Mouse (Mus musculus) E14TG2a.4 (cell line): ENCODE results near the gene Acap1.

ENCODE experiments used
- H3K27me3 ChIP-seq: 2 replicates; pipeline ENCODE4 v1.6.1; 2014; ENCODE audit warnings: low read length, control low read depth; ENCODE audit not compliant: insufficient read depth
- H3K36me3 ChIP-seq: 2 replicates; pipeline ENCODE4 v1.6.1; 2014; ENCODE audit warnings: low read length, control low read depth; ENCODE audit not compliant: insufficient read depth
- H3K4me1 ChIP-seq: replicated peaks from 2 replicates; pipeline ENCODE4 v1.6.1; 2014; ENCODE audit warnings: low read depth, low read length, control low read depth
- H3K4me3 ChIP-seq: replicated peaks from 2 replicates; pipeline ENCODE4 v1.5.1; 2014; ENCODE audit warnings: mild to moderate bottlenecking, low read length
- H3K9me3 ChIP-seq: 2 replicates; pipeline ENCODE4 v1.6.1; 2014; ENCODE audit warnings: low read length, control low read depth
- CTCF ChIP-seq: conservative IDR thresholded peaks from 2 replicates; pipeline ENCODE4 v1.5.1; 2014; ENCODE audit warnings: low read length
- NANOG ChIP-seq: IDR thresholded peaks from 2 replicates; pipeline ENCODE4 v1.6.1; 2014; ENCODE audit warnings: borderline replicate concordance, low read length, mixed read lengths
- POU5F1 ChIP-seq: IDR thresholded peaks from 2 replicates; pipeline ENCODE4 v1.6.1; 2014; ENCODE audit warnings: low read length, borderline replicate concordance

The Acap1 gene

GRCm38 (mm10) chr11:69878399-69878798 lies 16.9 kb downstream of the Acap1 start:
- H3K4me3 ChIP-seq: peak overlapping the region; percentile 67
- no peak for TF ChIP-seq NANOG
- no peak for TF ChIP-seq POU5F1
- no peak for TF ChIP-seq CTCF

GRCm38 (mm10) chr11:69877878-69878277 lies 17.5 kb downstream of the Acap1 start, which contains the start of gene Tmem95:
Gene Tmem95, minus strand, starts transcription at chr11:69878018.
- Histone ChIP-seq H3K27me3 (peaks cover 40% of the 10 kb centered on the region), H3K4me3 (peak within 1 kb of the TSS; percentile 67), H3K9me3 (no peaks in the 10 kb centered on the region), H3K4me1 (peaks cover 80% of the 10 kb centered on the region), H3K36me3 (no peaks in the 10 kb centered on the region)
- TF ChIP-seq CTCF (no peak), POU5F1 (no peak), NANOG (no peak)

More at GRCm38 (mm10) chr11:69878399-69878798, 16.9 kb downstream of the Acap1 start:
- Histone ChIP-seq H3K36me3 (no peaks in the 10 kb centered on the region), H3K27me3 (peaks cover 40% of the 10 kb centered on the region), H3K9me3 (no peaks in the 10 kb centered on the region), H3K4me1 (peaks cover 80% of the 10 kb centered on the region)

GRCm38 (mm10) chr11:69876867-69877266 lies 18.5 kb downstream of the Acap1 start:
- Histone ChIP-seq H3K27me3 (peaks cover 33% of the 10 kb centered on the region), H3K9me3 (no peaks in the 10 kb centered on the region), H3K36me3 (no peaks in the 10 kb centered on the region), H3K4me1 (peaks cover 74% of the 10 kb centered on the region), H3K4me3 (peak overlapping the region; percentile 67)
- TF ChIP-seq NANOG: no peak
- TF ChIP-seq POU5F1: no peak
- peak; percentile 76 for TF ChIP-seq CTCF

GRCm38 (mm10) chr11:69876186-69876585 lies 19.2 kb downstream of the Acap1 start:
- Histone ChIP-seq H3K9me3 (no peaks in the 10 kb centered on the region), H3K4me1 (peaks cover 67% of the 10 kb centered on the region), H3K4me3 (0 out of 2 replicates have a peak overlapping the region, but pooled peaks have one; percentile 67), H3K27me3 (peaks cover 26% of the 10 kb centered on the region), H3K36me3 (no peaks in the 10 kb centered on the region)
- no peak for TF ChIP-seq POU5F1
- no peak for TF ChIP-seq NANOG

- H3K4me3 ChIP-seq: no peak overlapping the region
- no peak for TF ChIP-seq CTCF
- TF ChIP-seq NANOG: no peak
- no peak for TF ChIP-seq POU5F1
- H3K27me3 ChIP-seq: no peaks in the 10 kb centered on the region; the same call in 1 of the 2 replicates
- H3K36me3 ChIP-seq: no peaks in the 10 kb centered on the region
- H3K4me1 ChIP-seq: peaks cover 36% of the 10 kb centered on the region
- no peaks in the 10 kb centered on the region for H3K9me3 ChIP-seq
Measured at GRCm38 (mm10) chr11:69872451-69872850, 22.9 kb downstream of the Acap1 start.

GRCm38 (mm10) chr11:69871822-69872221 lies 23.5 kb downstream of the Acap1 start:
- no peak overlapping the region for H3K4me3 ChIP-seq
- no peaks in the 10 kb centered on the region for H3K36me3 ChIP-seq
- H3K27me3 ChIP-seq: peaks cover 2% of the 10 kb centered on the region; the same call in 1 of the 2 replicates
- H3K9me3 ChIP-seq: no peaks in the 10 kb centered on the region
- no peak for TF ChIP-seq CTCF
- no peak for TF ChIP-seq POU5F1
- TF ChIP-seq NANOG: no peak
- H3K4me1 ChIP-seq: peaks cover 38% of the 10 kb centered on the region

- Histone ChIP-seq H3K4me3 (no peak overlapping the region), H3K36me3 (no peaks in the 10 kb centered on the region), H3K27me3 (peaks cover 2% of the 10 kb centered on the region; the same call in 1 of the 2 replicates), H3K9me3 (no peaks in the 10 kb centered on the region), H3K4me1 (peaks cover 36% of the 10 kb centered on the region)
- TF ChIP-seq NANOG (no peak), POU5F1 (no peak), CTCF (no peak)
Measured at GRCm38 (mm10) chr11:69870289-69871069, 24.9 kb downstream of the Acap1 start.

- Histone ChIP-seq H3K4me3 (no peak overlapping the region), H3K4me1 (peaks cover 46% of the 10 kb centered on the region), H3K9me3 (no peaks in the 10 kb centered on the region), H3K27me3 (peaks cover 2% of the 10 kb centered on the region; the same call in 1 of the 2 replicates), H3K36me3 (no peaks in the 10 kb centered on the region)
- TF ChIP-seq POU5F1 (no peak), CTCF (no peak), NANOG (no peak)
Measured at GRCm38 (mm10) chr11:69867335-69867734, 28.0 kb downstream of the Acap1 start.
